Mouse (Mus musculus) myocyte (in vitro differentiated cells): ENCODE data around the gene Rsph14. TPM values are rescaled to one million over a fixed set of nuclear protein-coding genes. Genes with fewer than 3 reads are reported as not detected.

Source experiments
- H3K27me3 ChIP-seq: one replicate; pipeline ENCODE4 v1.6.1; 2011; ENCODE audit not compliant: control insufficient read depth, insufficient read depth, insufficient read length
- H3K36me3 ChIP-seq: one replicate; pipeline ENCODE4 v1.6.1; 2011; ENCODE audit not compliant: control insufficient read depth, insufficient read depth
- H3K4me2 ChIP-seq: one replicate; pipeline ENCODE4 v1.6.1; 2011; ENCODE audit warnings: low read depth, control low read depth
- H3K4me3 ChIP-seq: one replicate; pipeline ENCODE4 v1.5.1; 2011; ENCODE audit warnings: mild to moderate bottlenecking, control low read depth, moderate library complexity
- H3K79me2 ChIP-seq: one replicate; pipeline ENCODE4 v1.6.1; 2011; ENCODE audit not compliant: control insufficient read depth, insufficient read depth
- H3ac ChIP-seq: one replicate; pipeline ENCODE4 v1.6.1; 2011; ENCODE audit not compliant: control insufficient read depth, insufficient read length
- CEBPB ChIP-seq: IDR thresholded peaks from 2 replicates; pipeline ENCODE4 v1.6.1; 2011; ENCODE audit warnings: mild to moderate bottlenecking, moderate library complexity; ENCODE audit not compliant: poor library complexity, insufficient read depth, severe bottlenecking
- E2F4 ChIP-seq: IDR thresholded peaks from one replicate; pipeline ENCODE4 v1.6.1; 2011; ENCODE audit warnings: mild to moderate bottlenecking, control low read depth, moderate library complexity; ENCODE audit not compliant: insufficient read depth
- MAX ChIP-seq: IDR thresholded peaks from one replicate; pipeline ENCODE4 v1.6.1; 2011; ENCODE audit warnings: low read depth, mild to moderate bottlenecking, control low read depth
- MYOD1 ChIP-seq, 3 experiments: IDR thresholded peaks; one replicate each; pipeline ENCODE4 v1.6.1; 2011; ENCODE audit warnings: control low read depth in 2 of 3, low read depth in 2 of 3, mild to moderate bottlenecking in 2 of 3, moderate library complexity in 1 of 3; ENCODE audit not compliant: insufficient read length in 2 of 3, control insufficient read depth in 1 of 3
- MYOG ChIP-seq, 3 experiments: IDR thresholded peaks; one replicate each; pipeline ENCODE4 v1.6.1; 2011; ENCODE audit warnings: control low read depth in 2 of 3, low read depth in 2 of 3, mild to moderate bottlenecking in 2 of 3; ENCODE audit not compliant: insufficient read length in 2 of 3, control insufficient read depth in 1 of 3, insufficient read depth in 1 of 3
- POLR2A ChIP-seq: IDR thresholded peaks from one replicate; pipeline ENCODE4 v1.6.1; 2011; ENCODE audit warnings: low read depth, mild to moderate bottlenecking, control low read depth, moderate library complexity; ENCODE audit not compliant: insufficient read length
- POLR2AphosphoS2 ChIP-seq: IDR thresholded peaks from one replicate; pipeline ENCODE4 v1.6.1; 2011; ENCODE audit warnings: low read depth, control low read depth; ENCODE audit not compliant: insufficient read length
- REST ChIP-seq: IDR thresholded peaks from one replicate; pipeline ENCODE4 v1.6.1; 2011; ENCODE audit warnings: mild to moderate bottlenecking, control low read depth, moderate library complexity; ENCODE audit not compliant: insufficient read depth, insufficient read length
- SRF ChIP-seq: IDR thresholded peaks from one replicate; pipeline ENCODE4 v1.6.1; 2011; ENCODE audit warnings: low read depth; ENCODE audit not compliant: control insufficient read depth, insufficient read length
- TCF12 ChIP-seq: IDR thresholded peaks from one replicate; pipeline ENCODE4 v1.6.1; 2011; ENCODE audit warnings: mild to moderate bottlenecking, control low read depth; ENCODE audit not compliant: poor library complexity, insufficient read depth, severe bottlenecking
- TCF3 ChIP-seq: IDR thresholded peaks from one replicate; pipeline ENCODE4 v1.6.1; 2011; ENCODE audit warnings: low read depth, control low read depth; ENCODE audit not compliant: insufficient read length
- USF1 ChIP-seq: IDR thresholded peaks from one replicate; pipeline ENCODE4 v1.6.1; 2011; ENCODE audit warnings: low read depth, mild to moderate bottlenecking, control low read depth, moderate library complexity
- polyA plus RNA-seq: library from polyadenylated mRNA; unstranded; fragments of >200 nt; fragmentation: generic; extraction: Trizol; gene quantifications from one replicate; pipeline ENCODE4 v1.2.1, GENCODE M21; 2012; ENCODE audit warnings: missing spikeins

Gene Rsph14
- polyA plus RNA-seq, 1 experiment: not detected

DNA sequence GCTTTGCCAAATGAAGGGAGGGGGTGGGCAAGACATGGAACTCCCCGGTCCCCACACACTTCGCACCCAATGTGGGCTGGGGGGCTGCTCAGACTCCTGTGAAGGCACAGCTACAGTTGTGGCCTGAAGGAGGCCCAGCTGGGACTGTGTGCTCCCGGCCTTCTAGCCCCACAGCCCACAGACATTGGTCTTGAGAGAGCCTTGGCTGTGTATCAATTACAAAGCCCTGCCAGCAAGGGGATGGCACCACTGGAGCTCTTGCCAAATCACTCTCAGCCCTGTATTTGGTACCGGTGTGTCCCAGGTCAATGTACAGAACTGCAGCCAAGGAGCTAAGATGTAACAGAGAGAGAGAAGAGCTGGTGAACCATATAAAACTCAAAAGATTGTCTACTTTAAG, 15.9 kb downstream of the Rsph14 start:
- H3K4me3 ChIP-seq: no peak overlapping the region
- no peak overlapping the region for H3K4me2 ChIP-seq
- peaks cover 37% of the 10 kb centered on the region for H3K27me3 ChIP-seq
- no peaks in the 10 kb centered on the region for H3K79me2 ChIP-seq
- H3ac ChIP-seq: no peak overlapping the region
- no peak for TF ChIP-seq REST
- no peak for TF ChIP-seq POLR2A
- TF ChIP-seq SRF: no peak
- no peaks in the 10 kb centered on the region for H3K36me3 ChIP-seq

DNA sequence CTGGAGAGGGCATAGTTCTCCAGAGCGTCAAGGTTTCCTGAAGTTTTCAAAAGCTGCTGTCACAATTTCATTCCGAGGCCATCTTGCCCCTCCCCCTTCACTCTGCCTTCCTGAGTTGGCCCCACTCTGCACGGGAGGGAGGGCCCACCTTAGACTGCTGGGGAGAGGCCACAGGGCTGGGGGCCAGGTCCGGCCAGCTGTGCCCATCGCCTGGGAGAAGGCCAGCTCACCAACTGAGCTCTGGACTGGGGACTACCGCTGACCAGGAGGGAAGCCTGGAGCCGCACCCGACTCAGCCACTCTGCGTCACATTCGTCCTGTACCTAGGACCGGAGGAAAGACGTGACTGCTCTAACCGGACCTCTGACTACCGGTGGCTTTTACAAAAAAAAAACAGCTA, 16.9 kb downstream of the Rsph14 start:
- Histone ChIP-seq H3ac (no peak overlapping the region), H3K79me2 (no peaks in the 10 kb centered on the region), H3K36me3 (no peaks in the 10 kb centered on the region), H3K27me3 (peaks cover 43% of the 10 kb centered on the region), H3K4me3 (no peak overlapping the region), H3K4me2 (no peak overlapping the region)
- no peak for TF ChIP-seq SRF

DNA sequence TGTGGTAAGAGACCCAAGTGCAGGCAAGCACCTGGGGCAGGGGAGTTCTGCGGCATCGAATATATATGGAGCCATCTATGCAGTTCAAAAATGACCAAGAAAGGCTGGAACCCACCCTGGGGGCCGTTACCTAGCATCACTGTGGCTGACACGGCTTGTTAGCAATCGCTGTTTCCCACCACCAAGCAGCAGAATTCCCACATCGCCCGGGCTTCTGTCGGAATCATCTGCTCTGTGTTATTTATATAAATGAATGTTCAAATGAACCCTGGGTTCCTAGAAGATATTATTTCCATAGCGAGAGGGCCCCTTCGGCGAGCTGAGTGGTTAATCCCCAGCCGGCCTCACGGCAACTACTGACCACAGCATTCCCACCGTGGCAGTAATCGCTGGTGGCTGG, 21.7 kb downstream of the Rsph14 start:
- H3K4me3 ChIP-seq: no peak overlapping the region
- no peak overlapping the region for H3K4me2 ChIP-seq
- no peaks in the 10 kb centered on the region for H3K79me2 ChIP-seq
- H3ac ChIP-seq: no peak overlapping the region
- H3K27me3 ChIP-seq: peaks cover 38% of the 10 kb centered on the region
- TF ChIP-seq REST: no peak
- TF ChIP-seq MAX: no peak
- H3K36me3 ChIP-seq: no peaks in the 10 kb centered on the region

DNA sequence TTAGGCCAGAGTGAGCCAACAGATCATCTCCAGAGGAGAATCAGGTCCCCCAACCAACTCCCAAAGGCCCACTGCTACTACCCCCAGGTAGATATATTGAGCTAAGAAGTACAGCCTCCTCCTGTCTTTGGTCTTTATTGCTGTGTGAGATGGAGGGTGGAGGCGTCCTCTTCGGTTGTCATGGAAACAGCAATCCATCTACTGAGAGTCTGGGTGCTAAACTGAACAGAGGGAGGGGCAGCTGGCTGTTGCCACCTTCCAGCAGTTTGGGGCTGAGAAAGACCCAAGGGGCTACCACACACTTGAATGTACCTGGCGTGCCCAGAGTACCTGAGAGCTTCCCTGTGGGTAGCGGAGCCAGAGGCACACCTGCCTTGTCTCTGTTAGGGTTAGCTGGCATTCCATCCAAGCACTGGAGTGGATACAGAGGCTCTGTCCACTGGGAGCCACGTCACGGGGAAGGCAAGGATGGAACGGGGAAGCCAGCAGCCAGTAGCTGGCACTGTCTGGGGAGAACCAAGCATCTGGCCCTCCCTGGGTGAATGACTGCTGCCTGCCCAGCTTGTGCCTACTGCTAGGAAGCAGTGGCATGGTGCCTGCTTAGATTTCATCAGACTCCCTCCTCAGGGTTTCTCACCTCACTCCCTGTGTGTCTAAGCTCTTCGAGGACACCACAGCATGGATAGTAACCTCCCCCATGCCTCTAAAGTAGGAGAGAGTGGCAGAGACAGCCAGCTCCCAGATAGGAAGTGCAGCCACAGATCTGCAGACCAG, 25.3 kb downstream of the Rsph14 start:
- H3K4me3 ChIP-seq: no peak overlapping the region
- H3K27me3 ChIP-seq: peaks cover 30% of the 10 kb centered on the region
- no peaks in the 10 kb centered on the region for H3K79me2 ChIP-seq
- H3K4me2 ChIP-seq: no peak overlapping the region
- H3K36me3 ChIP-seq: no peaks in the 10 kb centered on the region
- H3ac ChIP-seq: no peak overlapping the region
- TF ChIP-seq POLR2AphosphoS2: no peak
- no peak for TF ChIP-seq MYOG (IDR thresholded peaks at IDR 0.05; ENCODE audit: control insufficient read depth in 1 of 3, insufficient read depth in 1 of 3, insufficient read length in 2 of 3, low read depth in 2 of 3)
- no peak for TF ChIP-seq TCF12
- no peak for TF ChIP-seq MYOD1 (IDR thresholded peaks at IDR 0.05; ENCODE audit: control insufficient read depth in 1 of 3, insufficient read length in 2 of 3, low read depth in 2 of 3)
- no peak for TF ChIP-seq CEBPB
- no peak for TF ChIP-seq POLR2A
- TF ChIP-seq E2F4: no peak
- TF ChIP-seq REST: no peak
- TF ChIP-seq SRF: no peak
- TF ChIP-seq TCF3: no peak
- TF ChIP-seq USF1: no peak

DNA sequence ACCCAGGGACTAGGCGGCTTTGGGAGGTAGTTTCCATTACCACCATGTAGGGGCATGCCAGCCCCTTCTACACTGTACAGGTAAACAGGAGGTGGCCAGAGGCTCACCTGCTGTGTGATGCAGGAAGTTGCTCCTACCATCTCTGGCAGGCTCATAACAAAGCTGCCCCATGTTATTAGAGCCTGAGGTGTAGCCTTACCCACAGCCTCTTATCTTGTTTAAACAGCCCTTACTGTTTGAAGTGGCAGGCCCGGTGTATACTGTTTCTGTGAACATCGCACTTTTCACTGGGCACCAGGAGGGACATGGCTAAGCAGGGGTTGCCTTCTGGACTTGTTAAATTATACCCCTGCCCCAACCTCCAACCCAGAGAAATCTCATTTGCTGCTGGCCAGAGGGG, 28.3 kb downstream of the Rsph14 start:
- Histone ChIP-seq H3K27me3 (peaks cover 23% of the 10 kb centered on the region), H3ac (no peak overlapping the region), H3K36me3 (no peaks in the 10 kb centered on the region), H3K4me3 (no peak overlapping the region), H3K4me2 (no peak overlapping the region), H3K79me2 (no peaks in the 10 kb centered on the region)
- TF ChIP-seq MYOD1 (IDR thresholded peaks at IDR 0.05; ENCODE audit: control insufficient read depth in 1 of 3, insufficient read length in 2 of 3, low read depth in 2 of 3) (no peak), E2F4 (no peak), POLR2AphosphoS2 (no peak), SRF (no peak), POLR2A (no peak), TCF3 (no peak), REST (no peak), CEBPB (no peak), MYOG (IDR thresholded peaks at IDR 0.05; ENCODE audit: control insufficient read depth in 1 of 3, insufficient read depth in 1 of 3, insufficient read length in 2 of 3, low read depth in 2 of 3) (no peak), MAX (no peak), USF1 (no peak), TCF12 (no peak)

DNA sequence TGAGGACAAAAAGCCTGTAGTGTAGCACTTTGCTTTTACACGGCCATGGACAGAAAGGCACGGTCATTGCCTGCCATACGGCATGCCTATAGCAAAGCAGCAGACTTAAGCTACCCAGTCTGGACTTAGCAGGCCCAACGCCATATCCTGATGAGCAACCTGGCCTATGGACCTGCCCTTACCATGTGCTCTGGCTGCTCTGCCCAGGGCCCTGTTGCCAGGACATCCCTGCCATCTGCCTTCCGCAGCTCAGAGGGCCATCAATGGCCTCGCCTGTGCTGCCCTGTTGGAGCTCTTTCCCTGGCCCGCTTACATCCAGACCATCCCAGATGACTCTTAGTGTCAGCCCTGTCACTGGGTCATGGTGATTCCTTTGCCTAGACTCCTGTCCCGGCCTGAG, 31.0 kb downstream of the Rsph14 start:
- peaks cover 36% of the 10 kb centered on the region for H3K27me3 ChIP-seq
- no peak overlapping the region for H3ac ChIP-seq
- H3K36me3 ChIP-seq: no peaks in the 10 kb centered on the region
- H3K4me3 ChIP-seq: no peak overlapping the region
- TF ChIP-seq MYOD1 (IDR thresholded peaks at IDR 0.05; ENCODE audit: control insufficient read depth in 1 of 3, insufficient read length in 2 of 3, low read depth in 2 of 3) (no peak), TCF12 (no peak), USF1 (no peak), POLR2A (no peak), TCF3 (no peak), SRF (no peak), POLR2AphosphoS2 (no peak), MYOG (IDR thresholded peaks at IDR 0.05; ENCODE audit: control insufficient read depth in 1 of 3, insufficient read depth in 1 of 3, insufficient read length in 2 of 3, low read depth in 2 of 3) (no peak), CEBPB (no peak), E2F4 (no peak), MAX (no peak), REST (no peak)
- H3K4me2 ChIP-seq: no peak overlapping the region
- H3K79me2 ChIP-seq: no peaks in the 10 kb centered on the region
